Comparison of ENCODE assay signal across 26 mouse cellular contexts in the genomic region with DNA sequence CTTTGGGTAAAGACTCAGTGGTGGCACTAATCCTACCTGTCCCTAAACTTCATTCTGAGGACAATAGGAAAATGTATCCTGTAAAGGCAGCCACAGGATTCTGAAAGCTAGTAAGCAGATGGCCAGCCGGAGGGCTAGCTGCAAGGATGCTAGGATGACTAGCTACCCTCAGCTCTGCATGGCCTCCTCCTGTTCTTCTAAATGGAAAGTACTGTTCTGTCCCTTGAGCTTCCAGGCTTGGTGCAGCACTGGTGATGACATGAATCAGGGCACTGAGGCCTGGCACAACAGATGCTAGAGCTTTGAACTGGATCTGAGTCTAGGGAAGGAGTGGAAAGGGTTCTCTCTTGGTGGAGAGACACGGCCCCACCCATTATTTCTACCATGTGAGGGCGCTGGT.
DNase-seq lines count a peak whose midpoint lies in the region; ATAC-seq and TF ChIP-seq lines count a peak whose summit lies in the region.
"Had no signal": no experiment of that assay in that cellular context is flagged by ENCODE, and none has a peak within 500 bp of the region (broad histone marks: within the 10 kb centered on the region; RNA-seq: fewer than 3 reads in every experiment).

No protein-coding gene starts in this region.

- 76% methylated on average over 3 of the region's 3 CpGs for WGBS in limb, embryonic 13.5 days

- H3K4me3 ChIP-seq in layer of hippocampus, adult 2 months, result no peak overlapping the region
- no peak overlapping the region for H3K4me3 ChIP-seq in limb, embryonic 13.5 days
- H3K4me3 ChIP-seq: forebrain, embryonic 13.5 days; hindbrain, embryonic 12.5 days; liver, embryonic 12.5 days had no signal

- no peak for ATAC-seq in limb, embryonic 13.5 days (ENCODE audit: low FRiP score, low read depth)
- ATAC-seq: activated CD4-positive, CD25-positive, alpha-beta regulatory T cell, adult 4 months; forebrain, embryonic 13.5 days; intestine, embryonic 16.5 days; liver, embryonic 12.5 days; liver, postnatal 0 days; midbrain, embryonic 16.5 days had no signal

- intact Hi-C loops in heart, postnatal 36 days (cut with DNase I), result no loop called here

- H3K4me1 ChIP-seq in limb, embryonic 13.5 days, result peaks cover 39% of the 10 kb centered on the region
- H3K4me1 ChIP-seq: liver, embryonic 12.5 days had no signal

- H3K27me3 ChIP-seq in limb, embryonic 13.5 days, result no peaks in the 10 kb centered on the region
- H3K27me3 ChIP-seq: forebrain, embryonic 13.5 days; hindbrain, embryonic 12.5 days; liver, embryonic 12.5 days had no signal

- H3K9me3 ChIP-seq in limb, embryonic 13.5 days, result no peaks in the 10 kb centered on the region
- H3K9me3 ChIP-seq: forebrain, embryonic 13.5 days; hindbrain, embryonic 12.5 days; liver, embryonic 12.5 days had no signal

- peak overlapping the region; percentile 63 for H3K27ac ChIP-seq in layer of hippocampus, adult 2 months
- H3K27ac ChIP-seq in limb, embryonic 13.5 days, result peak overlapping the region; percentile 39; the same call in 1 of the 2 replicates
- H3K27ac ChIP-seq: forebrain, embryonic 13.5 days; hindbrain, embryonic 12.5 days; liver, embryonic 12.5 days had no signal

- no peak for DNase-seq in layer of hippocampus, adult 2 months (ENCODE audit: low spot score in 2 of 2)
- no peak for DNase-seq in layer of hippocampus, postnatal 10 days (ENCODE audit: low spot score in 2 of 2)
- peak; percentile 31 to 41 for DNase-seq in cerebellum, adult 18-20 months
- peak; percentile 44 for DNase-seq in cerebellum, adult 9-11 months
- DNase-seq in urinary bladder, postnatal 36 days (ENCODE audit: low spot score in 2 of 2), result no peak
- no peak for DNase-seq in heart, postnatal 36 days
- DNase-seq: adrenal gland, adult 2 months; B cell, adult 2 months; gastrocnemius, postnatal 36 days; heart, postnatal 14 days; kidney, adult 9 months; kidney, postnatal 10 days; layer of hippocampus, adult 9-11 months; liver, postnatal 0 days; lung, postnatal 36 days; spleen, adult 18-20 months; thymus, adult 18-20 months; thymus, postnatal 25 days had no signal

- no peaks in the 10 kb centered on the region for H3K36me3 ChIP-seq in limb, embryonic 13.5 days
- H3K36me3 ChIP-seq: hindbrain, embryonic 12.5 days; liver, embryonic 12.5 days had no signal

- no peak overlapping the region for H3K4me2 ChIP-seq in limb, embryonic 13.5 days (replicated peaks)
- H3K4me2 ChIP-seq: forebrain, embryonic 13.5 days; hindbrain, embryonic 12.5 days; liver, embryonic 12.5 days; midbrain, embryonic 11.5 days had no signal

- peak; percentile 31 for TF ChIP-seq CTCF in layer of hippocampus, adult 2 months (conservative IDR thresholded peaks at IDR 0.05)

- H3K9ac ChIP-seq in limb, embryonic 13.5 days, result no peak overlapping the region
- H3K9ac ChIP-seq: forebrain, embryonic 13.5 days; hindbrain, embryonic 12.5 days; liver, embryonic 12.5 days; liver, postnatal 0 days had no signal

Comparison
In these comparisons a context has a peak if more than half of its experiments do, and no peak if none do; other contexts are left out.
1. DNase-seq: peak in cerebellum, adult 18-20 months (2 of 2) and cerebellum, adult 9-11 months (single experiment); none in layer of hippocampus, adult 2 months (0 of 2), layer of hippocampus, postnatal 10 days (0 of 2), urinary bladder, postnatal 36 days (0 of 2) and heart, postnatal 36 days (0 of 2).